Mouse (Mus musculus): ENCODE results near the gene Olfr1202. TPM values are rescaled to one million over a fixed set of nuclear protein-coding genes. Genes with fewer than 3 reads are reported as not detected.

Olfr1202 gene
- polyA plus RNA-seq (2021; fragmentation: Nextera tagmentation) = not detected in 2 replicates
- long read RNA-seq, experiment 1 = 0 reads
- long read RNA-seq, experiment 2 = 0 reads

DNA sequence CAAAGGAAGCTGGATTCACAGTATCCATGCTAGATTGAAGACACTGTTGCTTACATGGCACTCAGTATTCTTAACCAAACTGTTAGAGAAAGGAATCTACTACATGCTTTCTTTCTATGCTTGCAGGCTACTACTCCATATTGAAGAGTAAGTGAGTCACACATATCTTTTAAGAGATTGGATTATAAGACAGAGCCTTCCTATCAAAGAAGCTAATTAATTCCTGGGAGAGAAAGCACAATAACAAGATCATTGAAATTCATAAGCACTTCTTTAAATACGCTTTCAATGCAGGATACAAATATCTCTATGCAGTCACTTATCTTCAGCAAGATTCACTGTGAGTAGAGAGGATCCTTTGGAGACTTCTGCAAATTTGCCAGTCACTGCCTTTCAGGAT is at the start of gene Olfr1202:
Gene Olfr1202 (plus strand): TSS at position 301 of the 400 bp plus-strand sequence.

DNA sequence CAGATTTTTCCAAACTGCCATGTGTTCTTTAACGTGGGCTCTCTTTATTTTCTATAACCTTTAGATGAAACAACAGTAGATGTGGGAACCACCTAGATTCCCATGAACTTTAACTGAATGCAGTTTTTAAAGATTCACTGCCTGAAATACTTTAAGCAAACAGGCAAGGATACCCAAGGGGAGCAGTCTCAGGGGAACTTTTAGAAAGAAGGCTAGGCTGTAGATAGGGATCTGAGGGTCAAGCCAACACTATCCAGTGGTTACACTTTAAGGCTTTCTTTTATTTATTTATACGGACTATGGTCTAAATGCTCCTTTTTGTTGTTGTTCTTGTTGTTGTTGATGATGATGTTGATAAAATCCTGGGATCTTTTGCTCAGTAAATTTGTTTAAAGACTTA is 43.9 kb upstream of the Olfr1202 start, which contains the start of gene Olfr1200:
Gene Olfr1200 (minus strand): TSS at position 101 of the 400 bp plus-strand sequence.

DNA sequence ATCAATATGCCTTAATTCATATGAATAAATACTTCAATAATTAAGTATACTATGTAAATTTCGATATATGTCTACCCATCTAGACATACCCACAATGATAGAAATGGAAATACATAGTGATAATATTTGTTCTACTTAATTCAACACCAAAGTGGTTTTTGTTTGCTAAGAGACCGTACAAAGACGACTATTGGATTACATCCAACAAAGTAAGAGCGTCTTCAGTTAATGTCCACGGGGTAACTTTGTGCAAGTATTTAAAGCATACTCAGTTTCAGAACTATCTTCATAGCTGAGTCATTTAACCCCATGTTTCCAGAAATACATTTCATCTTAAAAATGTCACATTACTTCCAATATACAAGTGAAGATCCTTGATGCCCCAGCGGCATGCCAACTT is 21.6 kb upstream of the Olfr1202 start, which contains the start of gene Olfr1201:
Gene Olfr1201 (plus strand): TSS at position 301 of the 400 bp plus-strand sequence.

GRCm38 (mm10) chr2:88829437-88829836 is 15.1 kb downstream of the Olfr1202 start, which contains the start of gene Olfr1205:
Olfr1205 (plus strand) TSS chr2:88829737.

DNA sequence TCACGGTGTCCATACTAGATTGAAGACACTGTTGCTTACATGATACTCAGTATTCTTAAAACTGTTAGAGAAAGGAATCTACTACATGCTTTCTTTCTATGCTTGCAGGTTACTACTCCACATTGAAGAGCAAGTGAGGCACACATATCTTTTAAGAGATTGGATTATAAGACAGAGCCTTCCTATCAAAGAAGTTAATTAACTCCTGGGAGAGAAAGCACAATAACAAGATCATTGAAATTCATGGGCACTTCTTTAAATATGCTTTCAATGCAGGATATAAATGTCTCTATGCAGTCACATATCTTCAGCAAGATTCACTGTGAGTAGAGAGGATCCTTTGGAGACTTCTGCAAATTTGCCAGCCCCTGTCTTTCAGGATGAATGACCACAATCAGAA is 34.7 kb downstream of the Olfr1202 start, which contains the start of gene Olfr1204:
Gene Olfr1204 (plus strand): TSS at position 301 of the 400 bp plus-strand sequence.

GRCm38 (mm10) chr2:88862931-88863330 is 48.6 kb downstream of the Olfr1202 start, which contains the start of gene Olfr1206:
Olfr1206 (plus strand) TSS chr2:88863231.

Other genes starting within 250 kb of the Olfr1202 start
- not detected in 2 replicates for gene Olfr1189, start 228.0 kb upstream of the Olfr1202 start, polyA plus RNA-seq (2021; fragmentation: Nextera tagmentation)
- not detected in 2 replicates for gene Olfr1191-ps1, start 174.0 kb upstream of the Olfr1202 start, polyA plus RNA-seq (2021; fragmentation: Nextera tagmentation)
- gene Olfr1192-ps1, start 166.0 kb upstream of the Olfr1202 start, polyA plus RNA-seq (2021; fragmentation: Nextera tagmentation) = not detected in 2 replicates
- gene Olfr1193, start 138.9 kb upstream of the Olfr1202 start, polyA plus RNA-seq (2021; fragmentation: Nextera tagmentation) = not detected in 2 replicates
- not detected in 2 replicates for gene Olfr1195, start 125.3 kb upstream of the Olfr1202 start, polyA plus RNA-seq (2021; fragmentation: Nextera tagmentation)
- gene Olfr1196, start 109.9 kb upstream of the Olfr1202 start, polyA plus RNA-seq (2021; fragmentation: Nextera tagmentation) = not detected in 2 replicates
- gene Olfr1197, start 82.1 kb upstream of the Olfr1202 start, polyA plus RNA-seq (2021; fragmentation: Nextera tagmentation) = not detected in 2 replicates
- not detected in 2 replicates for gene Olfr1198, start 63.1 kb upstream of the Olfr1202 start, polyA plus RNA-seq (2021; fragmentation: Nextera tagmentation)
- gene Olfr1199, start 54.0 kb upstream of the Olfr1202 start, polyA plus RNA-seq (2021; fragmentation: Nextera tagmentation) = not detected in 2 replicates
- gene Olfr1200, start 44.0 kb upstream of the Olfr1202 start, polyA plus RNA-seq (2021; fragmentation: Nextera tagmentation) = 0.04 TPM in 1 of 2 replicates, not detected in the other
- gene Olfr1201, start 21.5 kb upstream of the Olfr1202 start, polyA plus RNA-seq (2021; fragmentation: Nextera tagmentation) = not detected in 2 replicates
- not detected in 2 replicates for gene Olfr1205, start 15.2 kb downstream of the Olfr1202 start, polyA plus RNA-seq (2021; fragmentation: Nextera tagmentation)
- not detected in 2 replicates for gene Olfr1204, start 34.8 kb downstream of the Olfr1202 start, polyA plus RNA-seq (2021; fragmentation: Nextera tagmentation)
- not detected in 2 replicates for gene Olfr1206, start 48.7 kb downstream of the Olfr1202 start, polyA plus RNA-seq (2021; fragmentation: Nextera tagmentation)
- gene Olfr1208, start 87.8 kb downstream of the Olfr1202 start, polyA plus RNA-seq (2021; fragmentation: Nextera tagmentation) = not detected in 2 replicates
- gene Olfr1209, start 100.7 kb downstream of the Olfr1202 start, polyA plus RNA-seq (2021; fragmentation: Nextera tagmentation) = not detected in 2 replicates
- not detected in 2 replicates for gene Olfr1211, start 123.6 kb downstream of the Olfr1202 start, polyA plus RNA-seq (2021; fragmentation: Nextera tagmentation)
- gene Olfr1212, start 139.5 kb downstream of the Olfr1202 start, polyA plus RNA-seq (2021; fragmentation: Nextera tagmentation) = not detected in 2 replicates
- not detected in 2 replicates for gene Gm13762, start 165.8 kb downstream of the Olfr1202 start, polyA plus RNA-seq (2021; fragmentation: Nextera tagmentation)
- gene Olfr1214, start 178.2 kb downstream of the Olfr1202 start, polyA plus RNA-seq (2021; fragmentation: Nextera tagmentation) = not detected in 2 replicates
- gene Olfr1215, start 192.5 kb downstream of the Olfr1202 start, polyA plus RNA-seq (2021; fragmentation: Nextera tagmentation) = not detected in 2 replicates
- gene Olfr1216, start 203.8 kb downstream of the Olfr1202 start, polyA plus RNA-seq (2021; fragmentation: Nextera tagmentation) = not detected in 2 replicates
- gene Olfr1217, start 217.6 kb downstream of the Olfr1202 start, polyA plus RNA-seq (2021; fragmentation: Nextera tagmentation) = not detected in 2 replicates
- gene Olfr1218, start 246.7 kb downstream of the Olfr1202 start, polyA plus RNA-seq (2021; fragmentation: Nextera tagmentation) = not detected in 2 replicates

Data from left cerebral cortex, adult 6 months (tissue).